Mouse (Mus musculus): Measurements from ENCODE around the gene Kiss1.

Kiss1 gene

GRCm38 (mm10) chr1:133321267-133321925 lies at the start of gene Kiss1:
Gene Kiss1, plus strand, starts transcription at chr1:133321875.
- DNase-seq (ENCODE audit: low read depth, low spot score), result no peak

- no peak for DNase-seq (ENCODE audit: low read depth, low spot score)
These were observed 47.5 kb upstream of the Kiss1 start for GRCm38 (mm10) chr1:133274163-133274562.

GRCm38 (mm10) chr1:133276983-133277382 lies 44.7 kb upstream of the Kiss1 start:
- DNase-seq (ENCODE audit: low read depth, low spot score), result peak; percentile 91

DNA sequence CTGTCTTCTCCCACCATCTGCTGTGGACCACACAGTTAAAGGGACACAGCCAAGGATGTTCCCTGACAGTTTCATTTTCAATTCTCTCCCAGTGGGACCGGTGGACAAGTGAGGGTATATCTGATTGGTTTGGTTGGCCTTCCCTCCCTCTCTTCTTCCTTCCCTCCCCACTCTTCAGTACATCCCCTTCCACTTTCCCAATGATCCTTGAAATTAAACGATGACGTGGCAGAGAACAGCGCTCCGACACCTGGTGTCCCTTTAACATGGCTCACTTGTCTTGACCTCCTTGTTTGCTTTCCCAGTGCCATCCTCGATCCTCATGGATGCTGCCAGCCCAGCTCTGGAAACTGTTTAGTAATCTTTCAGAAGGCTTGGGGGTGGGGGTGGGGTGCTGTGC lies 43.1 kb upstream of the Kiss1 start:
- DNase-seq (ENCODE audit: low read depth, low spot score), result no peak

DNA sequence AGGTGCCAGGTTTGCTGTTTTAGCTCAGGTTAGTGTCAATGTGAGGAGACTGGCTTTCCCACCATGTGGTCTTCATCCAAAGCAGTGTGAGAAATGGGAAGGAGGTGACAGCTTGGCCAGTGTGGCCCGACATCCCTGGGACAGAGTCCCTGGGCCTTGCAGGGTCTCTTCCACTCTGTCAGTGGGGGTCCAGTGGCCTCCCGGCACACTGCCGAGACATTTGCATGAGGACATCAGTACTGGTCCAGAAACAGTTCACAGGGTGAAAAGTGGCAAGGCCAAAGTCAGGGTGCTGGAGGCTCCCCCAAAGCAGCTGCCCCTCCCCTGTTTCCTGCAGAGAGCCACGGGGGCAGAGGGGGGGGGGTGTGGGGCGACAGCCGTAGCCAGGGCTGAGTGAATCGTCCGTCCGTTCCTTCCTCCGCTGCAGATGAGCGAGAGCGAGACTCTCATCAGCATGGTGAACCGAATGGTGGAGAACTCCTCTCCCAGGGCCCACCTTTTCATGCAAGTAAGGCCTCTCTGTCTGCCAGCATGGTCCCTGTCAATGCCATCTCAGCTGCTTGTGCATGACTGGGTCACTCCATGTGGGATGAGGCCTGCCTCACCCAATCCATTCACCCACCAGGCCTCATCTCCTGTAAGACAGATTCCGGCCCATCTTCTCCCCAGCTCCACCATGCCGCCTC lies 42.6 kb upstream of the Kiss1 start:
- DNase-seq (ENCODE audit: low read depth, low spot score), result no peak

DNA sequence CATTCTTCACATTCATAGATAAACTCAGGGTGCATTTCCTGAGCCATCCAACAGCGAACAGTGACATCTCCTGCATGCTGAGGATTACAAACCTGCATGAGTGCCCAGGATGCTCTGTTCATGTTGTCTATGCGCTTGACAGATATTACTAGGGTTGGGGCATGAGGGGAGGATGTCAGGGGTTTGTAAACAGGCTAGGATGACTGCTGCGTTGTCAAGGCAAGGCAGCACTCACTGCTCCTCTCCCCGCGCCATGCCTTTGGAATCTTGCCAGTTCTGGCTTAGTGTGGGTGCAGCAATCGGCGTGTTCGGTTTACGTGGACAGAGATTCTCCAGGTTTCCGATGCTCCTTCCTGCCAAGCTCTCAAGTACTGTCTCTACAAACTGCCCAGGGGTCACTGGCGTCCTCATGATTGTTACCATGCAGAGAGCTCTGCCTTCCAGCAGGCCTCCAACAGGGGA lies 42.0 kb upstream of the Kiss1 start:
- DNase-seq (ENCODE audit: low read depth, low spot score), result no peak

DNA sequence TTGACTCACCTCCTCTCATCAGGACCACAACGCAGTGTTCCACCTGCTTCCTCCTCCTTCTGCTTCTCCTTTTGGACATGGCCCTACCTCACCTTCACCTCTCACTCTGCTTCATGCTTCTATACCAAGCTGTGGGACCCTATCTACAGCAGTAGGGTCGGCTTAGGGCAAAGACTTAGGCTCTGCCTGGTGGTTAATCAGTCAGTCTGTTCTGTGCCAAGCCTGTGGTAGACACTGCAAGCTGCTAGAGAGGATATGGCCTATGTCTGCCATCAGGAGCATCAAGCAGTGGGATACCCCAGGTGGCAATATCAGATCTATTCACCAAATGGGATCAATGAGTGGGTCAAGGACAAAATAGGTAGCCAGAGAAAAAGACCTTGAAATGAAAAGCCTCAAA lies 41.1 kb upstream of the Kiss1 start:
- no peak for DNase-seq (ENCODE audit: low read depth, low spot score)

DNA sequence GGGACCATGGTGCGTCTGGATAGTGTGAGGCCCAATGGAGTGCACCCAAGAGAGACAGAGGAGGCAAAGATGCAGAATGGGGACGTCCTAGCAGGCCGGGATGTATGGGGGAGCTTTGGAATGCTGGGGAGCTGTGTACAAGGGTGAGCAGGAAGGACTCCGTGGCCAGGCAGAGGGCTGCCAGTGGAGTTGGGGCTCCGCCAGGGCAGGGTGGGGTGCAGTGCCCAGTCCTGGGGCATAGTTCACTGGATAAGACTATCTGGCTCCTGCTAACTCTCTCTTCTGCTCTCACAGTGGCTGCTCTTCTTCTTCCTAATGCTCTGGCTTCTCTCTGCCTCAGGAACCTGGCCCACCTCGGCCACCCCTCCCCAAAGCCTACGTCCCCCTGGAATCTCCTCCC lies 35.8 kb upstream of the Kiss1 start:
- DNase-seq (ENCODE audit: low read depth, low spot score), result no peak

GRCm38 (mm10) chr1:133287051-133287450 lies 34.6 kb upstream of the Kiss1 start:
- no peak for DNase-seq (ENCODE audit: low read depth, low spot score)

DNA sequence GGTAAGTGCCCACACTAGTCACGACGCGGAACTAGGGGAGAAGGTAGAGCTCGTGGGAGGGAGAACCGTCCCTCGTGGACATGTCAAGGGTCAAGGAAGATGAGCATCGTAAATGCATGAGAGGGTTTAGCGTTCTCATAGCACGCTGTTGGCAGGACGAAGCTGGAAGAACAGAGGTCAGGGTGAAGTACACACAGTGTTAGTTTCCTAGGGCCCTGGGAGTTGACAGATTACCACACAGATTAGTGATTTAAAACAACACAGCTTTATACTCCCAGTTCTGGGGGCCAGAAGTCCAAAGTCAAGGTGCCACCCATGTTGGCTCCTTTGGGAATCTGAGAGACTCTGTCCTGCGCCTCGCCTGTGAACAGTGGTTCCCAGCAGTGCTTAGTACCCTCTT lies 33.8 kb upstream of the Kiss1 start:
- no peak for DNase-seq (ENCODE audit: low read depth, low spot score)

DNA sequence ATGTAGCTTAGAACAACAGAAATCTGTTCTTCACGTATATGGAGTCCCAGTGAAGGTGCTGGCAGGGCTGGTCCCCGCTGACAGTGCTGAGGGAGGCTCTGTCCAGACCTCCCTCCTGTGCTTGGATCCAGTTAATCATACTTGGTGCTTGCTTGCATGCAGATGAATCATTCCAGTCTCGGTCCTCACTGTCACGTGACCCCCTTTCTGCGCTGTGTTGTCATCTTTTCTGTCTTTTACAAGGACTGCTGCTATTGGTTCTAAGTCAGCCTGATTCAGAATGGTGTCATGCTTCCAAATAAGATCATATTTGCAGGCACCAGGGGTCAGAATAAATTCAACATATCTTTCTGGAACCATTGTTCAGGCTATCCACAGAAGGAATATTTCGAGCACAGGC lies 29.8 kb upstream of the Kiss1 start:
- peak; percentile 37 for DNase-seq (ENCODE audit: low read depth, low spot score)

- no peak for DNase-seq (ENCODE audit: low read depth, low spot score)
These were observed 29.1 kb upstream of the Kiss1 start for GRCm38 (mm10) chr1:133292608-133293007.

DNA sequence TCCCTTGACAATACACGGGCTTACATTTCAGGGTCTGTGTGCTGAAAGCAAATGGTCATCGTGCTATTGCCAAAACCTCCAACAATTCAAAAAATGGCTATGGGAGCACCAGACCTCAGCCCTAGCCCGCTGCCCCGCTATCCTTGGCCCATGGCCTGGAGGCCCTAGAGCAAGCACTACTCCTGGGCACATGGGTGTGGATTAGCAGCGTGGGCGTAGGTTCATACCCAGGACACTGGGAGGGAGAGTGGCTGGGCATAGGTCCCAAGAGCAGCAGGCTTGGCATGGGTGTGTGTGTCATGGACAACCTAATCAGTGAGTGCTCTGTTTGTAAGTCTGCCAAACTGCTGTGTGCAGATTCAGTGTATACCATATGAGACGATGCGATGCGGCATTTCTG lies 25.3 kb upstream of the Kiss1 start:
- DNase-seq (ENCODE audit: low read depth, low spot score), result peak; percentile 89

DNA sequence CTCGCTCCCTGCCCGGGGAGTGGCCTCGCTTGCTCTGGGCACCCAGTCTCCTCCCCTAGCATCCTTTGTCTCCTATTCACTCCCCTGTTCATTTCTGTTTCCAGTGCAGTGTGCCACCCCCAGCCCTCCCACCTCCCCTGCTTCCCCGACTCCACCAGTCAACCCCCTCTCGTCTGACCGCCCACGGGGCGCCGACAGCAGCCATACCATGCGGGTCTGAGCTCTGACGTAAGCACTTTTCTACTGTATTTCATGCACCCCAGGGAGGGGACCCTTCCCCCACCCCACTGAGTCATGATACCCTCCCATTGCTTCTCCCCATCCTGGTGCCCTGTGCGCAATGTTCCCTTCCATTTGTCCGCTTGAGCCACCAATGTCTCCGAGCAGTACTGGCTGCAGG lies 22.9 kb upstream of the Kiss1 start:
- DNase-seq (ENCODE audit: low read depth, low spot score), result no peak

DNA sequence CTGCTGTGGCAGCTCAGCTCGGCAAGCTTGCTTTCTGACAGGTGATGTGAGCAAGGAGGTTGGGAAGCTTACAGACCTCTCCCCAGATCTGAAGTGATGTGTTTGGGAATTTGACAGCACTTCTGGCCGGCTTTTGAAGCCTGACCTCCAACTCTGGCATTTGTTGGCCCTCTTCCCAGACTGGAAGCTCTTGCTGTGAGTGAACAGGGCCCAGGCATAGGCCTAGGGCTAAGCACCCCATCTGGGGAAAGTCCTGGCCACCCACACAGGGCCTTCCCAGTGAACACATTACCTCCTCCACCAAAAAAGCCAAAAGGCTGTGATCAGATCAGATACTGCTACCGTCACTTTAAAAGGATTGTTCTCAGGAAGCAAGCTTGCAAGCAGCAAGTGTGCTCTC lies 19.1 kb upstream of the Kiss1 start:
- peak; percentile 95 for DNase-seq (ENCODE audit: low read depth, low spot score)

DNA sequence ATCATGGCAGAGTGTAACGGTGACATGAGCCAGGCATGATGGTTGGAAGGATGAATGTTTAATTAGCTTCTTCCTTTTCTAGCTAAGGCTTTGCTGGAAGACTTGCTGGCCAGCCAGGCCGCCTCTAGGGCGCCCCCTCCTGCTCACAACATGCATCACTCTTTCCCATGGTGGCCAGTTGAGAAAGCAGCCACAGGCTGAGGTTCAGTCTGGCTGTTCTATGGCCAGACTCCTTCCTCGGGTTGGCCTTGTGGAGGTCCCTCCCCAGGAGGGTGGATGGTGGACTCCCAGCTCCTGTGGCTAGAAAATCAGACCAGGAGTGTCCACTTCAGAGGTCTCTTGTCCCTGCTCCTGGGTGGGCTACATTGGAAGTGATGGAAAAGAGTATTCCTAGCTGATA lies 14.8 kb upstream of the Kiss1 start:
- DNase-seq (ENCODE audit: low read depth, low spot score), result peak; percentile 80

- DNase-seq (ENCODE audit: low read depth, low spot score), result peak; percentile 88
These were observed 14.4 kb upstream of the Kiss1 start for GRCm38 (mm10) chr1:133307318-133307717.

- no peak for DNase-seq (ENCODE audit: low read depth, low spot score)
These were observed 11.9 kb upstream of the Kiss1 start, which contains the start of gene Golt1a for GRCm38 (mm10) chr1:133309652-133310267. Gene Golt1a, plus strand, starts transcription at chr1:133309800.

GRCm38 (mm10) chr1:133311240-133311639 lies 10.4 kb upstream of the Kiss1 start:
- DNase-seq (ENCODE audit: low read depth, low spot score), result peak; percentile 29

- DNase-seq (ENCODE audit: low read depth, low spot score), result no peak
These were observed 9.7 kb upstream of the Kiss1 start for GRCm38 (mm10) chr1:133311946-133312345.

DNA sequence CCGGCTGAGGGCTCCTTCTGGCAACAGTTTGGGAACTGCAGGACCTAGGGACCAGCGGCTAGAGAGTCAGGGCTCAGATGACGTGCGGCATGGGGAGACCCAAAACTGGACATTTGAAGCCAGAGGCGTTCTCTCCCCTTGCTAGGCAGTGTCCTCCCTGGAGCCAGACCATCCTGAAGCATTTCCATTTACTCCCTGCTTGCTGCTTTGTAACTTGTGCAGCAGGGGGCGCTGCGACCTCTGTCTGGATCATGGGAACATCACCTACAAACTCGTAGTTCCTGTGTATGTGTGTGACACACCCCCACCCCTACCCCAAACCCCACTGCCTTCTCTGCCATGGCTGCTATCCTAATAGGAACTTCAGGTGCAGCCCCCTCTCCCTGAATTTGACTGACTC lies 7.3 kb upstream of the Kiss1 start:
- DNase-seq (ENCODE audit: low read depth, low spot score), result peak; percentile 58

DNA sequence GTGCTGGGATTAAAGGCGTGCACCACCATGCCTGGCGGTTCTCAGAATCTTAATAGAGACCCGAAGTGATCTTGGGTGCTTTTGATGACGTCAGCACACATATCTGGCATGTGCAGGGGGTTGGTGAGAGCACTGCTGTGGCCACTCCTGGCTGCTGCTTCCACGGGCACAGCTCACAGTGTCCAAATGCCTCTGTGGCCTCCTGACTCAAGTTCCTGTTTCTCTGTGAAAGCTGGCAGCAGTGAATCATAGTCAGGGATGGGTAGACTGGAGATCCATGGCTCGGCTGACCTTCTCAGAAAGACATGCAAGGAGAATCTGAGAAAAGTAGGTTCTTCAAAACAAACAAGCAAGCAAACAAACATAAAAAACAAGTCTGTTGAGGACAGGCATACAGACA lies 5.9 kb upstream of the Kiss1 start:
- DNase-seq (ENCODE audit: low read depth, low spot score), result no peak

DNA sequence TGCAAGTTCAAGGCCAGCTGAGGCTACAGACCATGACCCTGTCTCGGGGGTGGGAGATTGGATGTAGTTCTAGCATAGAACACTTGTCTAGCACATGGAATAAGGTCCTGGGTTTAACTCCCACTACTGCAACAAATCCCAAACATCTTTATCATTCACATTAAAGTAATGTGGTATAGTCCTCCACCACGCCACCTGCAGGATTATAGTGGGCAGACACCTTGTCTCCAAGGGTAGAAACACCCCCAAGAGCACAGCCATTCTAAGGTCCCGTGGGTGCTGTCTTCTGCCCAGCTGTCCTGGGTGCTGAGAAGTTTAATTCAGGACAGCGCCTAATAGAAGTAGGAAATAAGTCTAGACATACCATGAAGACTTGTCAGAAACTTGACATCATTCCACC lies 5.1 kb upstream of the Kiss1 start:
- DNase-seq (ENCODE audit: low read depth, low spot score), result no peak
